In genomic region chr11:76588632-76589485, GRCm38 (mm10) we compare ENCODE assay signal across 14 mouse cellular contexts. TPM values are rescaled to one million over a fixed set of nuclear protein-coding genes. Genes with fewer than 3 reads are reported as not detected.
DNase-seq lines count a peak whose midpoint lies in the region; ATAC-seq and TF ChIP-seq lines count a peak whose summit lies in the region.
"Had no signal": no experiment of that assay in that cellular context is flagged by ENCODE, and none has a peak within 500 bp of the region (broad histone marks: within the 10 kb centered on the region; RNA-seq: fewer than 3 reads in every experiment).

No protein-coding gene starts in this region.

- H3K4me2 ChIP-seq in stomach, embryonic 14.5 days (replicated peaks; ENCODE audit: low read depth, low read length) = no peak overlapping the region
- H3K4me2 ChIP-seq: embryonic facial prominence, embryonic 12.5 days; forebrain, embryonic 13.5 days; midbrain, embryonic 12.5 days had no signal

- H3K27ac ChIP-seq in spleen, adult 2 months (ENCODE audit: insufficient read depth, low read length) = peak overlapping the region; percentile 42; the same call in 1 of the 2 replicates
- no peak overlapping the region for H3K27ac ChIP-seq in stomach, embryonic 14.5 days (ENCODE audit: low read length)
- H3K27ac ChIP-seq: embryonic facial prominence, embryonic 12.5 days; forebrain, embryonic 13.5 days; gastrocnemius, adult 2 months; midbrain, embryonic 12.5 days had no signal

- WGBS in spleen, adult 2 months = 57% methylated on average over 10 of the region's 10 CpGs
- 63% methylated on average over 10 of the region's 10 CpGs for WGBS in stomach, embryonic 14.5 days

- 0 out of 2 replicates have a peak, but pooled peaks have one; percentile 46 for ATAC-seq in stomach, embryonic 14.5 days (ENCODE audit: insufficient number of reproducible peaks, insufficient read depth, low FRiP score, low read depth)
- ATAC-seq: activated CD4-positive, CD25-positive, alpha-beta regulatory T cell, adult 4 months; forebrain, embryonic 13.5 days had no signal

- no peaks in the 10 kb centered on the region for H3K27me3 ChIP-seq in spleen, adult 2 months (ENCODE audit: control insufficient read depth, insufficient read depth, low read length)
- H3K27me3 ChIP-seq in stomach, embryonic 14.5 days (ENCODE audit: control insufficient read depth, insufficient read depth, low read length) = no peaks in the 10 kb centered on the region
- H3K27me3 ChIP-seq: embryonic facial prominence, embryonic 12.5 days; forebrain, embryonic 13.5 days; midbrain, embryonic 12.5 days had no signal

- H3K4me1 ChIP-seq in spleen, adult 2 months (ENCODE audit: control insufficient read depth, insufficient read depth, insufficient read length) = peaks cover 15% of the 10 kb centered on the region
- H3K4me1 ChIP-seq in stomach, embryonic 14.5 days (ENCODE audit: control insufficient read depth, insufficient read depth, low read length) = no peaks in the 10 kb centered on the region
- H3K4me1 ChIP-seq: forebrain, embryonic 13.5 days; midbrain, embryonic 12.5 days had no signal

- no peak for TF ChIP-seq POLR2A in spleen, adult 2 months (IDR thresholded peaks at IDR 0.05; ENCODE audit: low read depth, low read length)

- no peak for DNase-seq in spleen, adult 2 months (ENCODE audit: low read depth in 1 of 2, low spot score in 2 of 2)
- DNase-seq in spleen, postnatal 36 days (ENCODE audit: low spot score in 2 of 2) = no peak
- peak; percentile 45 for DNase-seq in Muller cell, postnatal 12 days (ENCODE audit: inconsistent ontology term)
- peak; percentile 48 for DNase-seq in induced T-regulatory cell, adult 2 months (ENCODE audit: low read depth)
- DNase-seq in right cerebral cortex, postnatal 14 days = no peak
- DNase-seq in cerebellum, postnatal 36 days = no peak
- DNase-seq: cerebellum, adult 9-11 months; gastrocnemius, adult 2 months; kidney, adult 18-20 months had no signal

- H3K36me3 ChIP-seq in spleen, adult 2 months (ENCODE audit: control insufficient read depth, insufficient read depth, low read length) = no peaks in the 10 kb centered on the region
- H3K36me3 ChIP-seq in stomach, embryonic 14.5 days (ENCODE audit: control insufficient read depth, insufficient read depth, low read length) = no peaks in the 10 kb centered on the region
- H3K36me3 ChIP-seq: embryonic facial prominence, embryonic 12.5 days; midbrain, embryonic 12.5 days had no signal

- no peaks in the 10 kb centered on the region for H3K9me3 ChIP-seq in stomach, embryonic 14.5 days (ENCODE audit: control insufficient read depth, low read depth, low read length)
- H3K9me3 ChIP-seq: embryonic facial prominence, embryonic 12.5 days; forebrain, embryonic 13.5 days; midbrain, embryonic 12.5 days had no signal

- no peak for TF ChIP-seq CTCF in spleen, adult 2 months (IDR thresholded peaks at IDR 0.05; ENCODE audit: extremely low read depth, insufficient read depth, insufficient read length, insufficient replicate concordance)

- no peak overlapping the region for H3K4me3 ChIP-seq in spleen, adult 2 months (ENCODE audit: extremely low read depth, insufficient read depth, insufficient read length)
- H3K4me3 ChIP-seq in stomach, embryonic 14.5 days (ENCODE audit: low read depth, low read length) = no peak overlapping the region
- H3K4me3 ChIP-seq: embryonic facial prominence, embryonic 12.5 days; forebrain, embryonic 13.5 days; gastrocnemius, adult 2 months; midbrain, embryonic 12.5 days had no signal

- H3K9ac ChIP-seq in stomach, embryonic 14.5 days (replicated peaks; ENCODE audit: low read depth, low read length) = no peak overlapping the region
- H3K9ac ChIP-seq: embryonic facial prominence, embryonic 12.5 days; forebrain, embryonic 13.5 days; midbrain, embryonic 12.5 days had no signal

RNA-seq across cellular contexts. Expression of gene Abr, which starts 33.3 kb away (rescaled TPM):
- 37.2 and 41.9 TPM in 2 replicates for polyA plus RNA-seq in spleen, adult 2 months (2012; rRNA removed)
- 42.7 and 49.0 TPM in 2 replicates for polyA plus RNA-seq in stomach, embryonic 14.5 days (2014; fragmentation: Nextera tagmentation; extraction: Ambion mirVana)

Comparison
In these comparisons a context has a peak if more than half of its experiments do, and no peak if none do; other contexts are left out.
1. DNase-seq: peak in Muller cell, postnatal 12 days (single experiment) and induced T-regulatory cell, adult 2 months (single experiment); none in spleen, adult 2 months (0 of 2), spleen, postnatal 36 days (0 of 2), right cerebral cortex, postnatal 14 days (single experiment) and cerebellum, postnatal 36 days (0 of 2).